Mouse (Mus musculus): Measurements from ENCODE around the gene Ssr1.

DNA sequence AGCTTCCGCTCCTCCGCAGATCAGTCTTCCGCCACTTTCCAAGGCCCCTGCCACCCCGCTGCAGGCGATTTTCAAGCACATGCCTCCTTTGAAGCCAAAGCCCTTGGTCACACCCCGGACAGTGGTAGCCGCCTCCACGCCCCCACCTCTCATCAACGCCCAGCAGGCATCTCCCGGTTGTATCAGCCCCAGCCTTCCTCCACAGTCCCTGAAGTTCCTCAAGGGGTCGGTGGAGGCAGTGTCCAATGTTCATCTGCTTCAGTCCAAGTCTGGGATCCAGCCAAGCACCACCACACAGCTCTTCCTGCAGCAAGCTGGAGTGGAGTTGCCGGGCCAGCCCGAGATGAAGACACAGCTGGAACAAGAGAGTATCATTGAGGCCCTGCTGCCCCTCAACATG lies 63.9 kb downstream of the Ssr1 start:
- TF ChIP-seq EP300 (IDR thresholded peaks at IDR 0.05; ENCODE audit: low read depth) (no peak), CTCF (IDR thresholded peaks at IDR 0.05; ENCODE audit: low read depth) (no peak)
